Mouse (Mus musculus) CH12.LX (cell line): ENCODE measurements at regions not wholly inside any gene's neighbourhood (a gene's known extent, or its start where the extent isn't known, plus 50 kb on each side); places are given as distances from the start of the nearest gene placed in this dataset.

Experiments used
- DNase-seq: peaks from one replicate; pipeline ENCODE4 v3.0.0-alpha.2; 2013; ENCODE audit errors: extremely low read depth
- H3K27ac ChIP-seq: 2 replicates; pipeline ENCODE4 v1.5.1; 2012; ENCODE audit warnings: low read depth, mild to moderate bottlenecking, control low read depth, moderate library complexity; ENCODE audit not compliant: insufficient read depth
- H3K27me3 ChIP-seq: replicated peaks from 2 replicates; pipeline ENCODE3; 2012; ENCODE audit warnings: inconsistent platforms
- H3K36me3 ChIP-seq, 2 experiments: replicated peaks in 1 of 2; 2 replicates each; pipeline versions ENCODE3 to v1.6.1; 2012; ENCODE audit warnings: inconsistent platforms in 1 of 2, low read length in 1 of 2, mild to moderate bottlenecking in 1 of 2, mixed read lengths in 1 of 2, moderate library complexity in 1 of 2; ENCODE audit not compliant: control insufficient read depth in 1 of 2, insufficient read depth in 1 of 2
- H3K4me1 ChIP-seq, 2 experiments: 2 replicates each; pipeline ENCODE4 v1.6.1; 2012; ENCODE audit warnings: inconsistent platforms in 1 of 2, moderate library complexity in 1 of 2; ENCODE audit not compliant: insufficient read depth in 2 of 2, control insufficient read depth in 1 of 2
- H3K4me2 ChIP-seq: 2 replicates; pipeline ENCODE4 v1.6.1; 2012; ENCODE audit warnings: low read depth, mild to moderate bottlenecking, control low read depth; ENCODE audit not compliant: poor library complexity, insufficient read depth, severe bottlenecking
- H3K4me3 ChIP-seq, 3 experiments: fragments of 150-350 bp in 1 of 3; sonication (generic) in 1 of 3; replicated peaks in 1 of 3; 2 replicates each; pipeline versions ENCODE3 to v1.5.1; 2011 to 2012; ENCODE audit warnings: low read depth in 2 of 3, low read length in 2 of 3, mild to moderate bottlenecking in 2 of 3, moderate library complexity in 2 of 3, control low read depth in 1 of 3, improper control_type of control experiment in 1 of 3, inconsistent platforms in 1 of 3, mixed read lengths in 1 of 3; ENCODE audit not compliant: poor library complexity in 1 of 3
- H3K79me2 ChIP-seq: replicated peaks from 2 replicates; pipeline ENCODE4 v1.6.1; 2012; ENCODE audit warnings: mild to moderate bottlenecking, moderate library complexity; ENCODE audit not compliant: control insufficient read depth, poor library complexity, insufficient read depth, severe bottlenecking; ENCODE audit errors: extremely low read depth
- H3K9ac ChIP-seq: 2 replicates; pipeline ENCODE4 v1.6.1; 2012; ENCODE audit warnings: low read depth, mild to moderate bottlenecking, control low read depth, moderate library complexity; ENCODE audit not compliant: insufficient read depth
- H3K9me3 ChIP-seq: replicated peaks from 2 replicates; pipeline ENCODE3; 2012; ENCODE audit warnings: low read length, inconsistent platforms, mixed read lengths
- CHD2 ChIP-seq: IDR thresholded peaks from 2 replicates; pipeline ENCODE4 v1.6.1; 2011; ENCODE audit warnings: low read length, improper control_type of control experiment
- CTCF ChIP-seq, 2 experiments: IDR thresholded peaks in 1 of 2; conservative IDR thresholded peaks in 1 of 2; 2 replicates each; pipeline ENCODE4 v1.5.1; 2011 to 2012; ENCODE audit warnings: low read depth in 2 of 2, low read length in 2 of 2, improper control_type of control experiment in 1 of 2, inconsistent platforms in 1 of 2, mild to moderate bottlenecking in 1 of 2, moderate library complexity in 1 of 2
- E2F4 ChIP-seq: IDR thresholded peaks from 2 replicates; pipeline ENCODE4 v1.6.1; 2011; ENCODE audit warnings: low read depth, low read length, improper control_type of control experiment; ENCODE audit not compliant: insufficient replicate concordance
- EP300 ChIP-seq: IDR thresholded peaks from 2 replicates; pipeline ENCODE4 v1.6.1; 2011; ENCODE audit warnings: low read length, improper control_type of control experiment
- KAT2A ChIP-seq: IDR thresholded peaks from 2 replicates; pipeline ENCODE4 v1.6.1; 2012; ENCODE audit warnings: low read length, improper control_type of control experiment, inconsistent platforms; ENCODE audit not compliant: insufficient replicate concordance
- MAZ ChIP-seq: IDR thresholded peaks from 2 replicates; pipeline ENCODE4 v1.6.1; 2012; ENCODE audit warnings: low read depth, mild to moderate bottlenecking, inconsistent platforms, low read length, improper control_type of control experiment, moderate library complexity
- NRF1 ChIP-seq: IDR thresholded peaks from 2 replicates; pipeline ENCODE4 v1.6.1; 2014; ENCODE audit warnings: low read depth, mild to moderate bottlenecking, inconsistent platforms, low read length, improper control_type of control experiment, moderate library complexity
- PAX5 ChIP-seq: IDR thresholded peaks from 2 replicates; pipeline ENCODE4 v1.6.1; 2012; ENCODE audit warnings: low read length, inconsistent platforms, mixed read lengths
- POLR2AphosphoS2 ChIP-seq: IDR thresholded peaks from 2 replicates; pipeline ENCODE4 v1.6.1; 2011; ENCODE audit warnings: low read depth, low read length, improper control_type of control experiment
- RCOR1 ChIP-seq: conservative IDR thresholded peaks from 2 replicates; pipeline ENCODE4 v1.6.1; 2012; ENCODE audit warnings: low read depth, mild to moderate bottlenecking, inconsistent platforms, low read length, improper control_type of control experiment
- SIN3A ChIP-seq: IDR thresholded peaks from 2 replicates; pipeline ENCODE4 v1.6.1; 2012; ENCODE audit warnings: low read length, improper control_type of control experiment, inconsistent platforms
- TBP ChIP-seq: conservative IDR thresholded peaks from 2 replicates; pipeline ENCODE4 v1.6.1; 2011; ENCODE audit warnings: low read depth, low read length, improper control_type of control experiment
- UBTF ChIP-seq: IDR thresholded peaks from 2 replicates; pipeline ENCODE4 v1.6.1; 2012; ENCODE audit warnings: low read depth, mild to moderate bottlenecking, inconsistent platforms, low read length, improper control_type of control experiment, moderate library complexity
- USF1 ChIP-seq: IDR thresholded peaks from 2 replicates; pipeline ENCODE4 v1.6.1; 2014; ENCODE audit warnings: low read depth, mild to moderate bottlenecking, inconsistent platforms, low read length, improper control_type of control experiment
- ZC3H11A ChIP-seq: IDR thresholded peaks from 2 replicates; pipeline ENCODE4 v1.6.1; 2012; ENCODE audit warnings: low read depth, mild to moderate bottlenecking, inconsistent platforms, low read length, improper control_type of control experiment
- ZKSCAN1 ChIP-seq: IDR thresholded peaks from 2 replicates; pipeline ENCODE4 v1.6.1; 2012; ENCODE audit warnings: low read depth, inconsistent platforms, low read length, improper control_type of control experiment, borderline replicate concordance
- dilution Hi-C: fragments of 300-500 bp; cut with MboI; formaldehyde crosslinking; loops from 2 replicates; pipeline ENCODE4 v1.14.3; 2020; ENCODE audit warnings: low sequenced_read_pairs; ENCODE audit not compliant: extremely low pct_unique_long_range_greater_than_20kb, extremely low pct_ligation_motif_present
- in situ Hi-C: fragments of 300-500 bp; cut with MboI; formaldehyde crosslinking; loops from 3 replicates; pipeline ENCODE4 v1.14.3; 2019; ENCODE audit warnings: low sequenced_read_pairs, low pct_ligation_motif_present, low pct_unique_long_range_greater_than_20kb, mixed read lengths

DNA sequence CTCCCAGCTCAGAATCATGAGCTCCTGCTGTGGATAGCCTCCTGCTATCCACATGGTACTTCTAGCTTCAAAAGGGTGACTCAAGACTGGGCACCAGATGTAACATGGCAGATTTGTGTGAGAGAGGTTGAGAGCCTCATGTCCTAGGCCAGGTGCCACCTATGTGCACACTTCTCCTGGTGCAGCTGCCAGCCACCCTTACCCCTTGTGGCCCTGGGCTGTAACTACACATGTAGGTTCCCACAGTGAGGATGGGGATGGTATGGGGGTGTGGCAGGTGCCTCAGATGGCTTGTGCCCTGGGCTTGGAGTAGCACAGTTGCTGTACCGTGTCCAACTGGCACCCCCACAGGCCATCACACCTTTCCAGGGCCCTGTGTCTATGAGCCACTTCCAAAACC lies 68.2 kb upstream of the Insig1 start:
- peaks cover 0 to 13% of the 10 kb centered on the region in 2 experiments; a peak in 2 of 4 replicates for H3K4me1 ChIP-seq
- H3K4me3 ChIP-seq = no peak overlapping the region
- H3K9me3 ChIP-seq = no peaks in the 10 kb centered on the region
- no peaks in the 10 kb centered on the region for H3K36me3 ChIP-seq
- in situ Hi-C loops (no loop called here), dilution Hi-C loops (no loop called here)
- H3K27me3 ChIP-seq = no peaks in the 10 kb centered on the region
- no peak overlapping the region for H3K9ac ChIP-seq
- no peak overlapping the region for H3K4me2 ChIP-seq
- peak; percentile 11 for DNase-seq
- H3K27ac ChIP-seq = no peak overlapping the region
- H3K79me2 ChIP-seq = no peaks in the 10 kb centered on the region
- TF ChIP-seq RCOR1 (no peak), CTCF (conservative IDR thresholded peaks at IDR 0.05 in 1 of 2, IDR thresholded peaks at IDR 0.05 in 1 of 2; ENCODE audit: low read depth in 2 of 2, low read length in 2 of 2) (peak in 1 of 2 experiments; percentile 37; a peak in 3 of 4 replicates), PAX5 (no peak), E2F4 (no peak)

DNA sequence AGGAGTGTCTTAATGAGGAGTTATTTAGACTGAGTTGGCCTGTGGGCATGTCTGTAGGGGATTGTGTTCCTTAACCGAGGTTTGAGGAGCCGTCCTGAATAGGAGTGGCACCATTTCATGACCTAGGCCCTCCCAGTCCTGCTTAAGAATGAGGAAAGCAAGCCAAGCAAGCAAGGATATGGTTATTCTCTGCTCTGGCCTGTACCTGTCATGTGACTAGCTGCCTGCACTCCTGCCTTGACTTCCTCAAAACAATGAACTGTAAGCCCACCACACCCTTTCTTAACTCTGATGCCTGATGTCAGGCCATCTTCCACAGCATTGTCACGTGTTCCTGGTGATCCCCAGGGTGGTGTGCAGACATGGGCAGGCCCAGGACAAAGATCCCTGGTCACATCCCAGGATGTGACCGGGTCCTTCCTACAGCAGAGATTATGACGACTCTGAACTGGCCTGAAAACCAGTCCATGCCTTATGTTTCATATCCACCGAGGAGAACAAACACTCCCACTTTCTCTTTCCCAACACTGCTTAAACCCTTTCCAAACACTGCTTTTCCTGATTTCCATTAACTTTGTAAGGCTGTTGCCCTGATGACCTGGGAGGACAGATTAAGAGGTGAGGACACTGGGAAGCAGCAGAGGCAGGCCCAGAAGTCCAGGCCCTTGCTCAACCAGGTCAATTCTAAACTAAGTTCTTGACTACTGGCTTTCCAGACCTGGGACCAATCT lies 67.2 kb upstream of the Insig1 start:
- H3K9me3 ChIP-seq = no peaks in the 10 kb centered on the region
- no peak overlapping the region for H3K4me3 ChIP-seq
- no peak overlapping the region for H3K9ac ChIP-seq
- dilution Hi-C loops (no loop called here), in situ Hi-C loops (no loop called here)
- H3K79me2 ChIP-seq = no peaks in the 10 kb centered on the region
- no peak for DNase-seq
- H3K4me1 ChIP-seq = peaks cover 0 to 13% of the 10 kb centered on the region in 2 experiments; a peak in 2 of 4 replicates
- no peaks in the 10 kb centered on the region for H3K36me3 ChIP-seq
- H3K4me2 ChIP-seq = no peak overlapping the region
- no peak overlapping the region for H3K27ac ChIP-seq
- TF ChIP-seq SIN3A (no peak), CTCF (conservative IDR thresholded peaks at IDR 0.05 in 1 of 2, IDR thresholded peaks at IDR 0.05 in 1 of 2; ENCODE audit: low read depth in 2 of 2, low read length in 2 of 2) (no peak), MAZ (no peak), ZKSCAN1 (no peak), UBTF (no peak), POLR2AphosphoS2 (no peak), ZC3H11A (no peak), CHD2 (no peak), KAT2A (no peak), TBP (no peak), NRF1 (no peak), USF1 (no peak), EP300 (no peak)
- no peaks in the 10 kb centered on the region for H3K27me3 ChIP-seq
